Mouse (Mus musculus): ENCODE measurements at regions not wholly inside any gene's neighbourhood (a gene's known extent, or its start where the extent isn't known, plus 50 kb on each side); places are given as distances from the start of the nearest gene placed in this dataset.

DNA sequence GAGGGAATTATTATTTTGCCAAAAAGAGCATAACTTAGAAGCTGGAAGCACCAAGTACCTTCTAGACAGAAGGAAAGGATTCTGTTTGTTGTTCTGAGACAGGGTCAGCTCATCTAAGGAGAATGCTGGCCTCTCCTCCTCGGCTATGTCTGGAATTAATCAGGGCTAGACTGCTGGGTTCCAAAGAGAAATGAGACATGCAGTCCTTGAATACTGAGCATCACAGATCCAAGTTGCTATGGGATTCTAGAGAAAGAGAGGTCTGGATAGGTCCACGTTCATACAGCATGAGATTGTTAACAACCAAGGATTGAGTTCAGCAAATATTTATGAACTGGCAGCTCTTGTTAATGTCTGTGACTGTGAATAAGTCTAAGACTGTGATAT lies 63.7 kb upstream of the Slc22a23 start:
- no peak overlapping the region for H3K4me2 ChIP-seq
- H3K4me3 ChIP-seq: no peak overlapping the region
- H3K36me3 ChIP-seq: no peaks in the 10 kb centered on the region
- 0 out of 2 replicates have a peak overlapping the region, but pooled peaks have one; percentile 17 for H3K27ac ChIP-seq
- H3K27me3 ChIP-seq: no peaks in the 10 kb centered on the region
- ATAC-seq (ENCODE audit: insufficient number of reproducible peaks, low FRiP score, low TSS enrichment, low read depth): peak; percentile 72; the same call in 1 of the 2 replicates
- H3K9ac ChIP-seq: no peak overlapping the region
- WGBS: 20% methylated on average over 2 of the region's 2 CpGs
- H3K4me1 ChIP-seq: peaks cover 9% of the 10 kb centered on the region
- H3K9me3 ChIP-seq: no peaks in the 10 kb centered on the region

DNA sequence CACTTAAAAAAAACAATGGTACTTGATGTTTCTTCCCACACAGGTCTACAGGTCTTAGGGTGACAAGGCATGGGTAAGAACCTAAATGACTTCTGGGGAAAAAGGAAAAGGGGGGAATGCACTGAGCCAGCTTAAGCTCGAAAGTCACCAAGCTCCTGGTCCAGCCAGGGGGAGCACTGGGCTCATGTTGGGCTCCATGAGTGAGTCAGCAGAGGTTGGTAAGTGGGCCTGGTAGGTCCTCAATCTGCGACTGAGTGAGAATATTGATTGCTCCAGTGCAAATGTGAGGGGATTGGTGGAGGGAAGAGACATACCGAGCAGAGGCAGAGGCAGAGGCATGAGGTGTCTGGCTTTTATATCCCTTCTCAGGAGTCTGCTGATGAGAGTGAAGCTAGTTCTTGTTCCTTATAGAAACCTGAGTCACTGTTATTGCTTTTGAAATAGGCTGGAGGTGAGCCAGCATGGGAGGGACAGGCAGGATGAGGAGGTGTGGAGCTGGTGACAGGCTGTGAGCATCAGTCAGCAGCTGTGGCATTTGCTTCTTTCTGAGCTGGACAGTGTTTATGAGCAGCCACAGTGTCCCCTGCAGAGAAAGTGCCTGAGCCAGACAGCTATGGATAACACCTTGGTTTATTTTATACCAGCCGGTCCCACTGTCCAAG lies 63.2 kb upstream of the Slc22a23 start:
- Histone ChIP-seq H3K9ac (no peak overlapping the region), H3K9me3 (no peaks in the 10 kb centered on the region), H3K4me1 (peaks cover 9% of the 10 kb centered on the region), H3K36me3 (no peaks in the 10 kb centered on the region), H3K4me3 (no peak overlapping the region), H3K27ac (peak overlapping the region; percentile 65; the same call in 1 of the 2 replicates), H3K4me2 (no peak overlapping the region), H3K27me3 (no peaks in the 10 kb centered on the region)
- 29% methylated on average over 4 of the region's 4 CpGs for WGBS
- 0 out of 2 replicates have a peak, but pooled peaks have one; percentile 10 for ATAC-seq (ENCODE audit: insufficient number of reproducible peaks, low FRiP score, low TSS enrichment, low read depth)

DNA sequence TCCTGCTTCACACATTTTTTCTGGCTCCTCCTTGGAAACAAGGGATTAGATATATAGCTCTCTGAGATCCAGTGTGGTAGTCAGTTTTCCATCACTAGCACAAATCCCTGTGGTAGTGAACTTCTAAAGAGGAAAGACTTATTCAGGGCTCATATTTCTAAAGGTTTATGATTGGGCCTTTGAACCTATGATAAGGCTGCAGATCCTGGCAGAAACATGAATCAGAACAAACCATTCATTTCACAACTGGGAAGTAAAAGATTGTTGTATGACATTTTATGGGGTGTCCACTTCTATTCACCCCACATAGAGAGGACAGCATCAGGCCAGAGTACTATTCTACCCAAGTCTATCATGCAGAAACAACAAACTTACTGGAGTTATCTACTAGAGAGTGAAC lies 61.3 kb upstream of the Slc22a23 start:
- Histone ChIP-seq H3K36me3 (no peaks in the 10 kb centered on the region), H3K4me2 (no peak overlapping the region), H3K9me3 (no peaks in the 10 kb centered on the region), H3K27me3 (no peaks in the 10 kb centered on the region), H3K4me3 (no peak overlapping the region), H3K4me1 (peaks cover 9% of the 10 kb centered on the region), H3K9ac (no peak overlapping the region), H3K27ac (no peak overlapping the region)
- ATAC-seq (ENCODE audit: insufficient number of reproducible peaks, low FRiP score, low TSS enrichment, low read depth): no peak

DNA sequence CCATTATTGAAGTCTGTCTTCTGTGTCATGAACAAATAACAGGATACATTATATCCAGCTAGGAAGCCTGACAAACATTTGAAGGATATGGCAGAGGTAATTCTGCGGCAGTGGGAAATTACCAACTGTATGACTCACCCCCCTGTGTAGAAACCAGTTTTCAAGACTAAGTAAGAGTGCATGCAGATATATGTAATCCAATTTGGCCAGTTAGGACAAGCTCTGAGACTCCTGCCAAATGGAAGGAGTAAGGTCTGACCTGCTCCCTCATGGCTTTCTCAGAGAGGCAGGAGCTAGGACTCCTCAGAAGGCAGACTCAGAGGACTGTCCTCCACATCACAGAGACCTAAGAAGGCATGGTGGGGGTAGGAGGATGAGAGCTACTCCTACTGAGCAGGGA lies 57.6 kb upstream of the Slc22a23 start:
- Histone ChIP-seq H3K36me3 (no peaks in the 10 kb centered on the region), H3K4me2 (no peak overlapping the region), H3K27me3 (no peaks in the 10 kb centered on the region), H3K27ac (no peak overlapping the region), H3K9me3 (no peaks in the 10 kb centered on the region), H3K4me1 (peaks cover 6% of the 10 kb centered on the region; the same call in 1 of the 2 replicates), H3K4me3 (no peak overlapping the region), H3K9ac (no peak overlapping the region)
- WGBS: 73% methylated on average over 1 of the region's 1 CpGs
- ATAC-seq (ENCODE audit: insufficient number of reproducible peaks, low FRiP score, low TSS enrichment, low read depth): no peak

DNA sequence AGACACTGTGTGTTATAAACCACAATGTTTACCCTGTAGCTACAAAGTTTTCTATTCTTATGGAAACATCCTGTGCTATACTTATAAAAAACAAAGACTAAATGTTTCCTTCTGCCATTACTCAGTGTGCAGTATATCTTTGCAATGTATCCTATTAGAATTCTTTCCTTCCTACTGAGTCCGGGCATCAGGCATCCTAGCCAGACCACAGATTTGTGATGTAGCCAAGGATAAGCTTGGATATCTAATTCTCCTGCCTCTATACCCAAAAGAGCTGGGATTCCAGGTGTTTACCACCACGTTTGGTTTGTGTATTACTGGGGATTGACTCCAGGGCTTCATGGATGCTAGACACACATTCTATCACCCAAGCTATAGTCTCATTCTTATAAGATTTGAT lies 56.0 kb upstream of the Slc22a23 start:
- H3K9ac ChIP-seq: no peak overlapping the region
- WGBS: 62% methylated on average over 2 of the region's 2 CpGs
- peaks cover 6% of the 10 kb centered on the region; the same call in 1 of the 2 replicates for H3K4me1 ChIP-seq
- H3K4me3 ChIP-seq: no peak overlapping the region
- no peak overlapping the region for H3K4me2 ChIP-seq
- no peak overlapping the region for H3K27ac ChIP-seq
- H3K36me3 ChIP-seq: no peaks in the 10 kb centered on the region
- ATAC-seq (ENCODE audit: insufficient number of reproducible peaks, low FRiP score, low TSS enrichment, low read depth): no peak
- no peaks in the 10 kb centered on the region for H3K9me3 ChIP-seq
- no peaks in the 10 kb centered on the region for H3K27me3 ChIP-seq

DNA sequence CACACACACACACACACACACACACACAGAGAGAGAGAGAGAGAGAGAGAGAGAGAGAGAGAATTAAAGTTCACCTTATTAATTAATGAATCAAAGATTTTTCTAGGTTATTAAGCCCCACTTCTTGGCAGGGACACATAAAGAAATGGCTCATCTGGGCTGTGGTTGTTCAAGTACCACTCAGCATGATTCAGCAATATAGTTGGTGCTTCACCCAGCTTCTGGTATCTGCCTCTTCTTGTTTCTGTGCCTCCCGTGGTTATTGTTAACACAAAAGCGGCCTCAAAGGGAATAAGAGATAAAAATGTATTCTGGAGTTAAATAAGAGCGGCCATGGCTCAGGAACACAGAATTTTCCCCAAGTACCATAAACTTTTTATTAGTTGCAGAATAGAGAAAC lies 53.9 kb upstream of the Slc22a23 start:
- 40% methylated on average over 3 of the region's 3 CpGs for WGBS
- no peak for ATAC-seq (ENCODE audit: insufficient number of reproducible peaks, low FRiP score, low TSS enrichment, low read depth)

DNA sequence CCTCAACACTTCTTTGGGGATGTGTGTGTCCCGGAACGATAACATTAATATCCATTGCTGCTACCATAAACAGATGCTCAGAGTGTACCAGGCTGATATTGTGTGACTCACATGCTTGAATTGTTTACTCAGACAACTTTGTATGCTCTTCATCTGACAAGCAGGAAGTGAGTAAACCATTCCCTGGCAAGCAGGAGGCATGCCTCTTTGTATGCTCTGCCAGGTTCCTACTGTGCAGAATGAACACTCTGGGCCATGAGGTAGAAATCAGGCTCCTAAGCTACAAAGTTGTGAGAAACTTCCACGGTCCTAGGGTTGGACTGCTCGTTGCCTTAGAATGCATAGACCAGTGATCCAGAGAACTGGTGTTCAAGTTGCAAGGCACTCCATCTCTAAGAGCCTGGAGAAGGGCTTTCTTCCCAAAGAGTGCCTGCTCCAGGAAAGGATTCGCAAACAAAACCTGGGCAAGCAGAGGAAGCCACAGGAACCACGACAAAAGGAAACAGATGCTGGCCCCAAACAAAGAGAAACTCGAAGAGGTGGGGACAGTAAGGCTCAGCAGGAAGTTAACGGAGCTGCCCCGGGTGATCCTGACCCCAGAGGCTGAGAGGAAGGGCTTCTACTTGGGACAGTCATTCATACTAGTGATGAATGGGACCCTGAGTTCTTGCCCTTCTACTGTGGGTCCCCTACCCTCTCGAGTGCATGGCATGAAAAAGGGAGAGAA lies 53.2 kb upstream of the Slc22a23 start:
- Histone ChIP-seq H3K27ac (no peak overlapping the region), H3K9me3 (no peaks in the 10 kb centered on the region), H3K27me3 (no peaks in the 10 kb centered on the region), H3K36me3 (no peaks in the 10 kb centered on the region), H3K9ac (no peak overlapping the region), H3K4me2 (no peak overlapping the region), H3K4me3 (no peak overlapping the region), H3K4me1 (peaks cover 10% of the 10 kb centered on the region; the same call in 1 of the 2 replicates)
- no peak for ATAC-seq (ENCODE audit: insufficient number of reproducible peaks, low FRiP score, low TSS enrichment, low read depth)
- WGBS: 42% methylated on average over 10 of the region's 10 CpGs

More for the DNA sequence above, 53.9 kb upstream of the Slc22a23 start:
- Histone ChIP-seq H3K9me3 (no peaks in the 10 kb centered on the region), H3K4me2 (no peak overlapping the region), H3K27me3 (no peaks in the 10 kb centered on the region), H3K36me3 (no peaks in the 10 kb centered on the region), H3K9ac (no peak overlapping the region), H3K27ac (no peak overlapping the region), H3K4me1 (peaks cover 10% of the 10 kb centered on the region; the same call in 1 of the 2 replicates), H3K4me3 (no peak overlapping the region)

DNA sequence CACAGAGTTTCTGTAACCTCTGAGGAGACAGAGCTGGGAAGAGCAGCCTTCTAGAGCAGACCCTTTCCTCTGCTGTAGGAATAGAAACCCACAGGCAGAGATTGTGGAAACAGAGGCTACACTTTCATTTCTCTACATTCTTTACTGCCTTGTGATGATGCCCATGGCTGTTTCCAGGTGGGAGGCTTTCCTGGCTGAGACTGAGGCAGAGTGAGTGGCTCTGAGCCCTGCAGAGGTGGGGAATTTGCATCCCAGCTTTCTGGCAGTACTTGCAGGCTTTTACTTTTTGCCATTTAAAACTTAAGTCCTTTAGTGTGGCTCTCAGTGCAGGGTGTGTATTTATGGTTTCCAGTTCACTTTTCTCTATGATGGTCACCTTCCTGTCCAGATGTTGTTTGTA lies 50.5 kb upstream of the Slc22a23 start:
- no peaks in the 10 kb centered on the region for H3K9me3 ChIP-seq
- peaks cover 10% of the 10 kb centered on the region; the same call in 1 of the 2 replicates for H3K4me1 ChIP-seq
- no peaks in the 10 kb centered on the region for H3K27me3 ChIP-seq
- H3K4me2 ChIP-seq: no peak overlapping the region
- H3K9ac ChIP-seq: no peak overlapping the region
- H3K27ac ChIP-seq: no peak overlapping the region
- H3K4me3 ChIP-seq: no peak overlapping the region
- no peak for ATAC-seq (ENCODE audit: insufficient number of reproducible peaks, low FRiP score, low TSS enrichment, low read depth)
- no peaks in the 10 kb centered on the region for H3K36me3 ChIP-seq

DNA sequence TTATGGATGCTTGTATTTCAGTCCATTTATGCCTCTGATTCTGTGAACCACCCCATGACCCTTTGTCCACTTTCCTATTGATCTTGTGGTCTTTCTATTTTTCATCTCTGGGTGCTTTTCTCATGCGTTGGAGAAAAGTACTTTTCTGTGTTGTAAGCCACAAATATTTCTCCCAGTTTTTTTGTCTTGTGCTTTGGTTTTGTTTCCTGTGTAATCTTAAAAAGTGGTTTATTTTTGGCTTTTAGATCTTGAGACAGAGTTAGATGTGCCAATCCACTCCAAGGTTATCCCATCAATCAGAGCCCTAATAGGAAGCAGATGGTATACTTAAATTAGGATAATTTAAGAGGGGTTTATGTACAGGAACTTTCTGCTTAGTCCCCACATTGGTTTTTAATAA lies 50.0 kb upstream of the Slc22a23 start:
- H3K9me3 ChIP-seq: no peaks in the 10 kb centered on the region
- H3K27ac ChIP-seq: no peak overlapping the region
- no peak overlapping the region for H3K4me2 ChIP-seq
- ATAC-seq (ENCODE audit: insufficient number of reproducible peaks, low FRiP score, low TSS enrichment, low read depth): no peak
- H3K4me3 ChIP-seq: no peak overlapping the region
- no peaks in the 10 kb centered on the region for H3K27me3 ChIP-seq
- peaks cover 10% of the 10 kb centered on the region; the same call in 1 of the 2 replicates for H3K4me1 ChIP-seq
- no peak overlapping the region for H3K9ac ChIP-seq
- H3K36me3 ChIP-seq: no peaks in the 10 kb centered on the region
- WGBS: 37% methylated on average over 1 of the region's 1 CpGs

Data from limb, embryonic 15.5 days (tissue).